Mouse (Mus musculus): ENCODE data around the gene Ankrd36.
"Not testable (repeated sequence)": the region's sequence is repeated elsewhere in the genome, so short reads cannot be mapped to it uniquely, and the experiment has no call there.

Gene Ankrd36

GRCm38 (mm10) chr11:5527865-5528523, 41.5 kb upstream of the Ankrd36 start:
- H3K36me3 ChIP-seq (ENCODE audit: insufficient read depth, low read length): peaks cover 100% of the 10 kb centered on the region
- peaks cover 80% of the 10 kb centered on the region for H3K4me1 ChIP-seq (replicated peaks; ENCODE audit: low read depth, low read length)
- TF ChIP-seq NANOG (IDR thresholded peaks at IDR 0.05; ENCODE audit: borderline replicate concordance, low read length) (no peak), CTCF (conservative IDR thresholded peaks at IDR 0.05; ENCODE audit: low read length) (no peak), POU5F1 (IDR thresholded peaks at IDR 0.05; ENCODE audit: borderline replicate concordance, low read length) (no peak)
- no peaks in the 10 kb centered on the region for H3K27me3 ChIP-seq (ENCODE audit: insufficient read depth, low read length)
- no peak overlapping the region for H3K4me3 ChIP-seq (replicated peaks; ENCODE audit: low read length)
- H3K9me3 ChIP-seq (ENCODE audit: low read length): no peaks in the 10 kb centered on the region

- H3K4me3 ChIP-seq (replicated peaks; ENCODE audit: low read length): no peak overlapping the region
- H3K36me3 ChIP-seq (ENCODE audit: insufficient read depth, low read length): peaks cover 100% of the 10 kb centered on the region
- TF ChIP-seq NANOG (IDR thresholded peaks at IDR 0.05; ENCODE audit: borderline replicate concordance, low read length) (no peak), POU5F1 (IDR thresholded peaks at IDR 0.05; ENCODE audit: borderline replicate concordance, low read length) (no peak), CTCF (conservative IDR thresholded peaks at IDR 0.05; ENCODE audit: low read length) (no peak)
- H3K9me3 ChIP-seq (ENCODE audit: low read length): no peaks in the 10 kb centered on the region
- peaks cover 80% of the 10 kb centered on the region for H3K4me1 ChIP-seq (replicated peaks; ENCODE audit: low read depth, low read length)
- H3K27me3 ChIP-seq (ENCODE audit: insufficient read depth, low read length): no peaks in the 10 kb centered on the region
These were observed 40.6 kb upstream of the Ankrd36 start for GRCm38 (mm10) chr11:5528841-5529240.

DNA sequence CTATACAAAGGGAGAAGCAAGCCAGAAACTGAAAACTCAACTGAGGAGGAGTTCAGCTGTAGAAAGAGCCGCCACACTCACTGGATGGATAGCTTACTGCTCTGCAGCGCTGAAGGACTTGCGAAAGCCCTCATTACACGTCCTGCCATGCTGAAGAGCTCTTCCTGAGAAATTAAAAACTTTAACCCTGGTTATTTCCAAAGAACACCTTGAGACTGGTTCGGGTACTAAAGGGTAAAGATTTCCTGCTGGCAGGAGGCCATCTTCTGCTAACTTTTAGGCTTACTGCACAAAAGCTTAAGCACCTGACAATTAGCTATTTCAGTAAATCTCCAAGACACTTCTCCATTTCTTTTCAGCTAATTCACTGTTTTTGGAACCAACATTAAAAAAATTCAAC, 39.3 kb upstream of the Ankrd36 start:
- no peak overlapping the region for H3K4me3 ChIP-seq (replicated peaks; ENCODE audit: low read length)
- no peaks in the 10 kb centered on the region for H3K27me3 ChIP-seq (ENCODE audit: insufficient read depth, low read length)
- H3K4me1 ChIP-seq (replicated peaks; ENCODE audit: low read depth, low read length): peaks cover 77% of the 10 kb centered on the region
- peaks cover 100% of the 10 kb centered on the region for H3K36me3 ChIP-seq (ENCODE audit: insufficient read depth, low read length)
- no peaks in the 10 kb centered on the region for H3K9me3 ChIP-seq (ENCODE audit: low read length)
- TF ChIP-seq NANOG (IDR thresholded peaks at IDR 0.05; ENCODE audit: borderline replicate concordance, low read length) (no peak), POU5F1 (IDR thresholded peaks at IDR 0.05; ENCODE audit: borderline replicate concordance, low read length) (no peak), CTCF (conservative IDR thresholded peaks at IDR 0.05; ENCODE audit: low read length) (no peak)

DNA sequence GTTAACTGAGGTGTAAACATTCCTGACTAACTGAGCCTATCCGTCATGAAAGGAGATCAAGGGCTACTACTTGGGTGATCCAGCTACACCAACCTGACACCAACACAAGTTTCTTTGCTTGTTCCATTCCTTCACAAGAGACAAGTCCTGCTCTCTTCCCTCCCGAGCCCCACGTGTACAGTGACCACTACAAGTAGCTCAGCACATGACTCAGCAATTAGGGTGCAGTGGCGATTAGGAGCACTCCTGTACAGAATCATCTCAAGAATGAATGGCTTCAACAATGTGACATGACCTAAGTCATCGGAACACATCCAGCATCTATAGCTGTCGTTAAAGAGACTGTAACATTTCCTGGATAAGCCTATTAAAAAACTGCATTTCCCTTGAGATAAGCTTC, 38.8 kb upstream of the Ankrd36 start:
- no peak for TF ChIP-seq CTCF (conservative IDR thresholded peaks at IDR 0.05; ENCODE audit: low read length)
- no peak for TF ChIP-seq POU5F1 (IDR thresholded peaks at IDR 0.05; ENCODE audit: borderline replicate concordance, low read length)
- no peak for TF ChIP-seq NANOG (IDR thresholded peaks at IDR 0.05; ENCODE audit: borderline replicate concordance, low read length)
- H3K4me1 ChIP-seq (replicated peaks; ENCODE audit: low read depth, low read length): peaks cover 73% of the 10 kb centered on the region
- H3K27me3 ChIP-seq (ENCODE audit: insufficient read depth, low read length): no peaks in the 10 kb centered on the region
- H3K36me3 ChIP-seq (ENCODE audit: insufficient read depth, low read length): peaks cover 96% of the 10 kb centered on the region
- no peaks in the 10 kb centered on the region for H3K9me3 ChIP-seq (ENCODE audit: low read length)
- no peak overlapping the region for H3K4me3 ChIP-seq (replicated peaks; ENCODE audit: low read length)

GRCm38 (mm10) chr11:5533108-5533507, 36.4 kb upstream of the Ankrd36 start:
- Histone ChIP-seq H3K4me3 (replicated peaks; ENCODE audit: low read length) (no peak overlapping the region), H3K4me1 (replicated peaks; ENCODE audit: low read depth, low read length) (peaks cover 69% of the 10 kb centered on the region), H3K9me3 (ENCODE audit: low read length) (no peaks in the 10 kb centered on the region), H3K36me3 (ENCODE audit: insufficient read depth, low read length) (peaks cover 90% of the 10 kb centered on the region), H3K27me3 (ENCODE audit: insufficient read depth, low read length) (no peaks in the 10 kb centered on the region)
- no peak for TF ChIP-seq POU5F1 (IDR thresholded peaks at IDR 0.05; ENCODE audit: borderline replicate concordance, low read length)
- TF ChIP-seq NANOG (IDR thresholded peaks at IDR 0.05; ENCODE audit: borderline replicate concordance, low read length): no peak
- TF ChIP-seq CTCF (conservative IDR thresholded peaks at IDR 0.05; ENCODE audit: low read length): no peak

DNA sequence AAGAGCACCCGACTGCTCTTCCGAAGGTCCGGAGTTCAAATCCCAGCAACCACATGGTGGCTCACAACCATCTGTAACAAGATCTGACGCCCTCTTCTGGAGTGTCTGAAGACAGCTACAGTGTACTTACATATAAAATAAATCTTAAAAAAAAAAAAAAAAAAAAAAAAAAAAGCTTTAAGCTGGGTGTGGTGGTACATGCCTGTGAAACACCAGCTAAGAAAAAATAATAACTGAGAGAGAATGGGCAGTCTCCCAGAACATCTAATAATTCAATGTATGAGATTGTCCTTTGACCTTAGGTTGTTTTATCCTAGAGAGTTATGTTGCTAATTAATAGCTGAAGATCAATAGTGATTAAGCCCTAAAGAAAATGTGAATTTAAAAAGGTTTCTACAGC, 32.0 kb upstream of the Ankrd36 start:
- H3K9me3 ChIP-seq (ENCODE audit: low read length); H3K27me3 ChIP-seq (ENCODE audit: insufficient read depth, low read length); H3K4me3 ChIP-seq (replicated peaks; ENCODE audit: low read length): not testable (repeated sequence)
- Histone ChIP-seq H3K4me1 (replicated peaks; ENCODE audit: low read depth, low read length) (peaks cover 77% of the 10 kb centered on the region), H3K36me3 (ENCODE audit: insufficient read depth, low read length) (peaks cover 75% of the 10 kb centered on the region)

DNA sequence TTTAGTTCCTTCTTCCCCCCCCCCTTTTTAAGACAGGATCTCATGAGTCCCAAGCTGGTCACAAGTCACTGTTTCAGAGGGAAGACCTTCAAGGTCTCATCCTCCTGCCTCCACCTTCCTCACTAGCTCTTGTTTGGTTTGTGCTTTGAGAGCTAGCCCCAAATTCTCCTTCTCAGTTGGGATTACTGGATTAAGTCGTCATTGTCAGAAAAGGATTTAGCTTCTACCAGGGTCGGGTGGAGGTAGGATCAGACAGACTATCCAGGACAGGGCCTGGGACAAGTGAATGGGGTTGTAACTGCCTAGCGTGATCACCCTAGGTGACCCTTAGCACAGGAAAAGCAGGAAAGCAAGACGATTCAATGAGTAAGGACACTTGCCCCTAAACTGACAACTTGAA, 29.2 kb upstream of the Ankrd36 start:
- Histone ChIP-seq H3K9me3 (ENCODE audit: low read length) (no peaks in the 10 kb centered on the region), H3K4me3 (replicated peaks; ENCODE audit: low read length) (peak overlapping the region; percentile 90), H3K27me3 (ENCODE audit: insufficient read depth, low read length) (no peaks in the 10 kb centered on the region), H3K4me1 (replicated peaks; ENCODE audit: low read depth, low read length) (peaks cover 76% of the 10 kb centered on the region), H3K36me3 (ENCODE audit: insufficient read depth, low read length) (peaks cover 46% of the 10 kb centered on the region)
- TF ChIP-seq CTCF (conservative IDR thresholded peaks at IDR 0.05; ENCODE audit: low read length) (no peak), POU5F1 (IDR thresholded peaks at IDR 0.05; ENCODE audit: borderline replicate concordance, low read length) (no peak), NANOG (IDR thresholded peaks at IDR 0.05; ENCODE audit: borderline replicate concordance, low read length) (no peak)

DNA sequence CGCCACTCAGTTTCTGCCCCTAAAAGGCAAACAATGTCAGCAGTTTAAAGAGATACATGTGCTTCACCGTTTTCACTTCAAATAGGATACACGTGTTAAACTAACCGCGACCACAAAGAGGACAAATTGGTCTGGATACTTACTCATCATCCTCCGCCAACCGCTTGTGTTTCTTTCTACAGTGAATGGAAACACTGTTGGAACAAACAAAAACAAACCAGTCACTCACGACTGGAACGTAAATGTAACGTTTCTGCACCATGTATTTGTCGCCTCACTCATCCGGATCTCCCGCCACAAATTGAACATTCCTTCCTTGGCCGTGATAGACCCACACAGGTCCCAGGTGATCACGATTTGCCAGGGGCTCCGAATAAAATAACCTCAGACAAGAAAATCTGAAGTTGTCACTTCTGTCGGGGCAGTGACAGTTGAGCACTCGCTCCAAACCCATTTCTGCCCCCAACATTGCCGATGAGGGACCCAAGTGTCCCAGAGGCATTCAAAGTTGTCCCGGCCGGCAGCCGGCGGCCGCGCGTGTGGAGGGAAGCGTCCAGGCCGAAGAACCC, 28.2 kb upstream of the Ankrd36 start:
- Histone ChIP-seq H3K4me1 (replicated peaks; ENCODE audit: low read depth, low read length) (peaks cover 83% of the 10 kb centered on the region), H3K4me3 (replicated peaks; ENCODE audit: low read length) (peak overlapping the region; percentile 90), H3K27me3 (ENCODE audit: insufficient read depth, low read length) (no peaks in the 10 kb centered on the region), H3K36me3 (ENCODE audit: insufficient read depth, low read length) (peaks cover 43% of the 10 kb centered on the region), H3K9me3 (ENCODE audit: low read length) (no peaks in the 10 kb centered on the region)
- TF ChIP-seq POU5F1 (IDR thresholded peaks at IDR 0.05; ENCODE audit: borderline replicate concordance, low read length) (no peak), CTCF (conservative IDR thresholded peaks at IDR 0.05; ENCODE audit: low read length) (no peak)

All from E14TG2a.4 (cell line).